Mouse (Mus musculus) bone marrow macrophage, adult 2 months (primary cell): ENCODE measurements around the gene Wipf2. TPM values are rescaled to one million over a fixed set of nuclear protein-coding genes. Genes with fewer than 3 reads are reported as not detected.

Experiments
- H3K27ac ChIP-seq: 2 replicates; pipeline ENCODE4 v1.5.1; 2012; ENCODE audit warnings: low read depth, low read length; ENCODE audit not compliant: insufficient read depth
- H3K4me1 ChIP-seq: 2 replicates; pipeline ENCODE4 v1.6.1; 2012; ENCODE audit warnings: low read length; ENCODE audit not compliant: control insufficient read depth, insufficient read depth
- H3K4me3 ChIP-seq: 2 replicates; pipeline ENCODE4 v1.5.1; 2012; ENCODE audit warnings: mild to moderate bottlenecking, low read length, moderate library complexity; ENCODE audit not compliant: insufficient read depth
- CTCF ChIP-seq: IDR thresholded peaks from 2 replicates; pipeline ENCODE4 v1.5.1; 2012; ENCODE audit warnings: low read depth, mild to moderate bottlenecking, low read length, moderate library complexity
- POLR2A ChIP-seq: IDR thresholded peaks from 2 replicates; pipeline ENCODE4 v1.6.1; 2012; ENCODE audit warnings: mild to moderate bottlenecking, low read depth, low read length, borderline replicate concordance
- polyA plus RNA-seq: library from polyadenylated mRNA; stranded (reverse); fragments of >200 nt; gene quantifications from 2 replicates; pipeline ENCODE4 v1.2.4, GENCODE M21; 2012; ENCODE audit not compliant: missing spikeins, insufficient read depth, insufficient read length

The Wipf2 gene
- polyA plus RNA-seq, 1 experiment: 20.5 TPM

DNA sequence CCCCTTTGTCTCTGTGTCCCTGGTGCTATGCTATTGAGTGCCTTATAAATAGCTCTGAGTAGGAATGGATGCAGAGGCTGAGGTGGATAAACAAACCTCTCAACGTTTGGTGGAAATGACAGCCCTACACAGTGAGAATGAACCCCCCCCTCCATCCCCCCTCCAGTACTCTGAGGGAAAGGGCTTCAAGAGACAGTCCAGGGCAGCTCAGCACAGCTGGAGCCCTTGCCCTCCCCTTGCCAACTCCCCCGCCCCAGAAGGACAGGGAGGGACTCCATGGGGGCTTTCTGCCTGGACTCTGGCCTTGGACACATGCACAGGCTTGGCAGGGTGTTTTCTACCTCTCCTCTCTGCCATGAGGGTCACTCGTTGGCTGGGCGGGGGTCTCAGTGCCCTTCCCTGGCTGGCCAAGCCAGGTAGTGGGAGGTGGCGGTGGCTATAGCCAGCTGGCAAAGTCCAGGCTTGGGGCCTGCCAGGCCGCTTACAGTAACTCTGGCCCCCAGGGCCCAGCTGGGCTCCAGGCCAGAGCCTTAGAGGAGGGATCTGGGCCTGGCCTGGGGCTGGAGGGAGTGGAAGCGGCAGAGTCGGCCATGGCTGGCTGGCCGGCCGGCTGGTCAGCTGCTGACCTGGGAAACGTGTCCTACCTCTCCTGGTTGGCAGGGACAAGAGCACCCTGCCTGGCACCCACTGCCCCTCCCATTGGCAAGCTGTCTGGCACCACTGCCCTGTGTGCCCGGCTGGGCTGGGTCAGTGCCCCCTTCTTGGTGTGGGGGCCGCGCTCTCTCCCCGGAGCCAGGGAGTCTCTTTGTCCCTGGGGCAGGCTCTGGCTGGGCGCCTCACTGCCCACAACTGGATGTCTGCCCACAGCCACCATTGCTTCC is 87.8 kb downstream of the Wipf2 start:
- no peak for TF ChIP-seq POLR2A
- TF ChIP-seq CTCF: no peak
- H3K4me3 ChIP-seq: no peak overlapping the region
- H3K4me1 ChIP-seq: peaks cover 75% of the 10 kb centered on the region
- H3K27ac ChIP-seq: no peak overlapping the region

DNA sequence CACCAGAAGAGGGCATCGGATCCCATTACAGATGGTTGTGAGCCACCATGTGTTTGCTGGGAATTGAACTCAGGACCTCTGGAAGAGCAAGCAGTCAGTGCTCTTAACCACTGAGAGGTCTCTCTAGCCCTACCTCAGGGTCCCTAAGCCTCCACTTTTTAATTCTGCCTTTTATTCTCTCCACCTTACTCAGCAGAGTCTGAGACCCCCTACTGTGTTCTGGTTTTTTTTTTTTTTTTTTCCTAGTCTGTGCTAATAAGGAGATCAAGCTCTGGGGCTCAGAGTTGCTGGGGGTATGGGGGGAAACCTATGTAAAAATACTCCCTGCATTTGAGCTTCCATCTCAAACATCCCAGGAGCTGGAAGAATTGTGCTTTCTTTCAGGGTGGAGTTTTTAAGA is 88.7 kb downstream of the Wipf2 start:
- TF ChIP-seq POLR2A (no peak), CTCF (no peak)
- H3K4me1 ChIP-seq: peaks cover 73% of the 10 kb centered on the region
- H3K27ac ChIP-seq: no peak overlapping the region

DNA sequence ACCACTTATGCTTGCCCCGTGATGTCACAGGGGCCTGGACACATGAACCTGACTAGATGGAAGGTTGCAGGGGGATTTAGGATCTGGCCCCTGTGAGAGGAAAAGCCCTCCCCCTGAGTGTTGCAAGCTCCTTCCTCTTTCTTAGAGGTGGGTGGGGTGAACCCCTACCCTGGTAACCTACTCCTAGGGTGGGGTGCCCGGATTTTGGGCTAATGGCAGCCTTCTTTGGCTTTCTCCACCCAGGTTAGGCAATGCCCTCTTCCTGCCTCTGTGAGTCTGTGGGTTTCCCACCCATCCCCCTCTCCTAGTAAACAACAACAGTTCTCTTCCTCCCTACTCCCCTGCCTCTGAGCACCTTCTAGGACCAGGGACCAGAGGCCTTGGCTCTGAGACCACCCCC is 89.3 kb downstream of the Wipf2 start:
- peaks cover 66% of the 10 kb centered on the region for H3K4me1 ChIP-seq
- 0 out of 2 replicates have a peak overlapping the region, but pooled peaks have one; percentile 6 for H3K27ac ChIP-seq
- TF ChIP-seq POLR2A (no peak), CTCF (no peak)
- no peak overlapping the region for H3K4me3 ChIP-seq

More for the DNA sequence above, 88.7 kb downstream of the Wipf2 start:
- no peak overlapping the region for H3K4me3 ChIP-seq

DNA sequence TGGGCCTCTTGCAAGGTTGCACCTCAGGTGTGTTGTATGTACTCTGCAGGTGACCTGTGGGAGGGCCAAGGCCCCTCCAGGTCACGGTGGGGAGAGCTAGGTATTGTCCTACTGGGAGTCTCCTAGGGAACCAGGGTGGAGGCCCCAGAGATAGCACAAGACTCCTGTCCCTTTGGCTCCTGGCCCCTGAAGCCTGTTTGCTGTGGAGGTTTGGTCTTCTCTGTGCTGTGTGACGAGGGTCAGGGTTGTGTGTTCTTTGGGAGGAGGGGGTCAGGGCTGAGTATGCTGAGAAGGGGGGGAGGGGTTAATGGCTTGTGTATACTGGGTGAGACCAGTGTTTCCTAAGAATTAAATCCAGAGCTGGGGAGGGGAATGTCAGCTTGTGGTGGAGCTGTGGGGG is 89.9 kb downstream of the Wipf2 start:
- H3K4me3 ChIP-seq: no peak overlapping the region
- no peak for TF ChIP-seq POLR2A
- TF ChIP-seq CTCF: no peak
- H3K27ac ChIP-seq: no peak overlapping the region
- H3K4me1 ChIP-seq: peaks cover 66% of the 10 kb centered on the region

DNA sequence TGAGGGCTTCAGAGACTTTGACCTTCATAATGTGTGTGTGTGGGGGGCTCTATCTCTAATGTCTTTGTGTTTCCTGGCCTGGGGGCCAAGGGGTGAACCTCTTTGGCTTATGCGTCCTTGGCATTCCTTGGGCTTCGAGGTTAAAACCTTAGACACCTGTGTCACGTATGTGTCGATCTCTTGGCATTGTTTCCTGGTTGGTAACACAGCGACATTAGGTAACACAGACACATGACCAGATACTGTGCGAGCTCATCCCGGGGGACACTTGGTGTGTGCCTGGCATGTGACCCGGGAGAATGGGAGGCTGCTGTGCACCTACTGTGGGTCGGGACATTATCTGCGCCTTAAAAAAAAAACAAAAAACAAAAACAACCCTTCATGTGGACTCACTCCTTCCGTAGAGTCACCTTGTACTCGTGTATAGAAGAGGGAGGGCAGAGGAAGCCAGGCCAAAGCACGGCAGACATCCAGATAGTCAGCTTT is 90.4 kb downstream of the Wipf2 start:
- H3K4me1 ChIP-seq: peaks cover 62% of the 10 kb centered on the region
- H3K27ac ChIP-seq: no peak overlapping the region
- TF ChIP-seq CTCF: no peak
- TF ChIP-seq POLR2A: no peak
- H3K4me3 ChIP-seq: no peak overlapping the region

DNA sequence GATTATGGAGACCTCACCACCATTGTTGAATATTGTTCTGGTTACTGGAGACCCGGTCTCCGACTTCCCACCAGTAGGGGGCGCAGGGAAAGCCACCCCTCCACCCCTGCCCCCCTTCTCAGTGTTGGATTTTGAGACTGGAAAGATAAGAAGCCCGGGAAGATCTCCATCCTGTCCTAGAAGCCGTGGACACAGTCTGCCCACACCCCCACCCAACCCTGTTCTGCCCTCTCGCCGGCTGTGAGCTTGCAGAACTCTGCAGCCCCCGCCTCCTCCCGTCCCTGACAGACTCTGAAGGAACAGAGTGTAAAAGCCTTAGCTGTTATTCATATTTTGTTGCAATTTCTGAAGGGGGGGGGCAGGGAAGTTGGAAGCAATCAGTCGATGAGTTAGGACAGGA is 90.9 kb downstream of the Wipf2 start:
- H3K27ac ChIP-seq: no peak overlapping the region
- H3K4me3 ChIP-seq: no peak overlapping the region
- TF ChIP-seq POLR2A (no peak), CTCF (peak; percentile 90; the same call in 1 of the 2 replicates)
- peaks cover 60% of the 10 kb centered on the region for H3K4me1 ChIP-seq

Other genes starting within 250 kb of the Wipf2 start
- gene Gm12355, start 238.0 kb upstream of the Wipf2 start, polyA plus RNA-seq: 9.6 and 15.5 TPM in 2 replicates
- not detected in 2 replicates for gene Gsdma3, start 237.3 kb upstream of the Wipf2 start, polyA plus RNA-seq
- not detected in 2 replicates for gene Gsdma2, start 216.9 kb upstream of the Wipf2 start, polyA plus RNA-seq
- not detected in 2 replicates for gene Gsdma, start 199.3 kb upstream of the Wipf2 start, polyA plus RNA-seq
- 46.3 and 53.7 TPM in 2 replicates for gene Psmd3, start 181.1 kb upstream of the Wipf2 start, polyA plus RNA-seq
- gene Csf3, start 162.4 kb upstream of the Wipf2 start, polyA plus RNA-seq: not detected in 2 replicates
- 26.9 and 32.2 TPM in 2 replicates for gene Med24, start 134.2 kb upstream of the Wipf2 start, polyA plus RNA-seq
- gene Thra, start 123.0 kb upstream of the Wipf2 start, polyA plus RNA-seq: 20.7 and 23.5 TPM in 2 replicates
- 7.4 and 8.2 TPM in 2 replicates for gene Nr1d1, start 88.3 kb upstream of the Wipf2 start, polyA plus RNA-seq
- 78.4 and 79.3 TPM in 2 replicates for gene Msl1, start 68.1 kb upstream of the Wipf2 start, polyA plus RNA-seq
- gene Casc3, start 58.7 kb upstream of the Wipf2 start, polyA plus RNA-seq: 37.9 and 40.1 TPM in 2 replicates
- gene Rapgefl1, start 26.9 kb upstream of the Wipf2 start, polyA plus RNA-seq: 0.62 and 0.65 TPM in 2 replicates
- 4.8 and 6.9 TPM in 2 replicates for gene Cdc6, start 44.2 kb downstream of the Wipf2 start, polyA plus RNA-seq
- gene Rara, start 64.2 kb downstream of the Wipf2 start, polyA plus RNA-seq: 24.0 and 25.9 TPM in 2 replicates
- gene Gjd3, start 119.4 kb downstream of the Wipf2 start, polyA plus RNA-seq: not detected in 2 replicates
- gene Top2a, start 160.6 kb downstream of the Wipf2 start, polyA plus RNA-seq: 135 and 154 TPM in 2 replicates
- gene Igfbp4, start 177.6 kb downstream of the Wipf2 start, polyA plus RNA-seq: 372 and 390 TPM in 2 replicates
- 1.6 and 2.0 TPM in 2 replicates for gene Tns4, start 225.7 kb downstream of the Wipf2 start, polyA plus RNA-seq